Mouse (Mus musculus) liver, postnatal 0 days (tissue): ENCODE data around the gene Pfn1. TPM values are rescaled to one million over a fixed set of nuclear protein-coding genes. Genes with fewer than 3 reads are reported as not detected.

Experiments used
- ATAC-seq: fragments of 200-750 bp; cut with Nextera tagmentation; 2 replicates; pipeline ENCODE4 v1.8.0; 2017; ENCODE audit warnings: mild to moderate bottlenecking, moderate library complexity
- DNase-seq: peaks from one replicate; pipeline ENCODE4 v3.0.0-alpha.2; 2016
- H3K27ac ChIP-seq: fragments of 300-500 bp; sonication (generic); 2 replicates; pipeline ENCODE4 v1.5.1; 2014; ENCODE audit warnings: antibody characterized with exemption, moderate library complexity, mild to moderate bottlenecking, low read depth
- H3K27me3 ChIP-seq: fragments of 300-500 bp; sonication (generic); 2 replicates; pipeline ENCODE4 v1.6.1; 2014; ENCODE audit warnings: low read length, control low read depth, mixed read lengths; ENCODE audit not compliant: insufficient read depth
- H3K36me3 ChIP-seq: fragments of 300-500 bp; sonication (generic); replicated peaks from 2 replicates; pipeline ENCODE4 v1.6.1; 2014; ENCODE audit warnings: mild to moderate bottlenecking, control low read depth, low read length, moderate library complexity, mixed read lengths; ENCODE audit not compliant: insufficient read depth
- H3K4me1 ChIP-seq: fragments of 300-500 bp; sonication (generic); 2 replicates; pipeline ENCODE4 v1.6.1; 2014; ENCODE audit warnings: antibody characterized with exemption, mild to moderate bottlenecking, control low read depth; ENCODE audit not compliant: insufficient read depth
- H3K4me2 ChIP-seq: fragments of 300-500 bp; sonication (generic); 2 replicates; pipeline ENCODE4 v1.6.1; 2014; ENCODE audit warnings: low read depth, mild to moderate bottlenecking, low read length, moderate library complexity, mixed read lengths
- H3K4me3 ChIP-seq: fragments of 300-500 bp; sonication (generic); 2 replicates; pipeline ENCODE4 v1.5.1; 2014; ENCODE audit warnings: low read depth, low read length
- H3K9ac ChIP-seq: fragments of 300-500 bp; sonication (generic); replicated peaks from 2 replicates; pipeline ENCODE4 v1.6.1; 2014; ENCODE audit warnings: mild to moderate bottlenecking, moderate library complexity
- H3K9me3 ChIP-seq: fragments of 300-500 bp; sonication (generic); 2 replicates; pipeline ENCODE4 v1.6.1; 2016; ENCODE audit warnings: mild to moderate bottlenecking, control low read depth, low read length, mixed read lengths
- CTCF ChIP-seq: sonication (generic); IDR thresholded peaks from 2 replicates; pipeline ENCODE4 v1.5.1; 2016; ENCODE audit warnings: antibody characterized with exemption, low read depth
- EP300 ChIP-seq: IDR thresholded peaks from 2 replicates; pipeline ENCODE4 v1.6.1; 2016; ENCODE audit warnings: antibody characterized with exemption, low read depth, mild to moderate bottlenecking
- WGBS: fragments of 180-500 bp; shearing (Covaris S2); extraction: QIAGEN DNeasy Blood & Tissue Kit; methylation state at CpG from one replicate; pipeline ENCODE4 v1.1.7; 2014; ENCODE audit not compliant: insufficient replicate concordance; 5-methylcytosine and 5-hydroxymethylcytosine counted together
- polyA plus RNA-seq: library from polyadenylated mRNA; unstranded; fragments of >200 nt; fragmentation: Nextera tagmentation; extraction: Ambion mirVana; gene quantifications from 2 replicates; pipeline ENCODE4 v1.2.1, GENCODE M21; 2015

Gene Pfn1
- polyA plus RNA-seq, 1 experiment from 2014 or later: 918 TPM

GRCm38 (mm10) chr11:70625473-70625872, 29.0 kb downstream of the Pfn1 start:
- TF ChIP-seq CTCF (peak; percentile 77), EP300 (no peak)
- peak; percentile 80 for DNase-seq
- Histone ChIP-seq H3K27me3 (no peaks in the 10 kb centered on the region), H3K36me3 (no peaks in the 10 kb centered on the region), H3K4me1 (peaks cover 9% of the 10 kb centered on the region), H3K9me3 (no peaks in the 10 kb centered on the region), H3K4me2 (no peak overlapping the region), H3K9ac (no peak overlapping the region), H3K27ac (no peak overlapping the region), H3K4me3 (no peak overlapping the region)
- ATAC-seq: no peak
- 29% methylated on average over 4 of the region's 4 CpGs for WGBS

- Histone ChIP-seq H3K36me3 (no peaks in the 10 kb centered on the region), H3K27ac (no peak overlapping the region), H3K4me1 (peaks cover 4% of the 10 kb centered on the region; the same call in 1 of the 2 replicates), H3K4me2 (no peak overlapping the region), H3K4me3 (no peak overlapping the region), H3K27me3 (no peaks in the 10 kb centered on the region), H3K9me3 (no peaks in the 10 kb centered on the region), H3K9ac (no peak overlapping the region)
- TF ChIP-seq CTCF (peak; percentile 49), EP300 (no peak)
- 80% methylated on average over 10 of the region's 10 CpGs for WGBS
- DNase-seq (no peak), ATAC-seq (no peak)
Measured at GRCm38 (mm10) chr11:70623053-70623742, 31.2 kb downstream of the Pfn1 start.

GRCm38 (mm10) chr11:70621972-70622814, 32.3 kb downstream of the Pfn1 start:
- WGBS: 62% methylated on average over 7 of the region's 7 CpGs
- Histone ChIP-seq H3K27me3 (no peaks in the 10 kb centered on the region), H3K4me3 (no peak overlapping the region), H3K4me2 (no peak overlapping the region), H3K4me1 (peaks cover 4% of the 10 kb centered on the region; the same call in 1 of the 2 replicates), H3K9ac (no peak overlapping the region), H3K27ac (no peak overlapping the region), H3K36me3 (no peaks in the 10 kb centered on the region), H3K9me3 (no peaks in the 10 kb centered on the region)
- TF ChIP-seq CTCF (no peak), EP300 (no peak)
- peak; percentile 59 for ATAC-seq
- no peak for DNase-seq

GRCm38 (mm10) chr11:70619101-70619500, 35.3 kb downstream of the Pfn1 start, which contains the start of gene Chrne:
Gene Chrne (minus strand): TSS chr11:70619216.
- Histone ChIP-seq H3K4me3 (no peak within 1 kb of the TSS), H3K9ac (no peak within 1 kb of the TSS), H3K36me3 (no peaks in the 10 kb centered on the region), H3K4me1 (peaks cover 14% of the 10 kb centered on the region), H3K27me3 (no peaks in the 10 kb centered on the region), H3K9me3 (no peaks in the 10 kb centered on the region), H3K4me2 (no peak within 1 kb of the TSS), H3K27ac (no peak within 1 kb of the TSS)
- no peak for TF ChIP-seq CTCF
- no peak for TF ChIP-seq EP300
- WGBS: 65% methylated on average over 1 of the region's 1 CpGs
- ATAC-seq (no peak), DNase-seq (no peak)

- TF ChIP-seq EP300 (no peak), CTCF (no peak)
- peak within 1 kb of the TSS; percentile 93 for H3K4me2 ChIP-seq
- H3K4me1 ChIP-seq: peaks cover 14% of the 10 kb centered on the region
- peaks cover 11% of the 10 kb centered on the region for H3K36me3 ChIP-seq
- DNase-seq (no peak), ATAC-seq (no peak; the same call in 1 of the 2 replicates)
- no peaks in the 10 kb centered on the region for H3K27me3 ChIP-seq
- 18% methylated on average over 21 of the region's 21 CpGs for WGBS
- H3K9me3 ChIP-seq: no peaks in the 10 kb centered on the region
- H3K9ac ChIP-seq: peak within 1 kb of the TSS; percentile 59
- peak within 1 kb of the TSS; percentile 49 for H3K4me3 ChIP-seq
- no peak within 1 kb of the TSS for H3K27ac ChIP-seq
Measured at GRCm38 (mm10) chr11:70615516-70616093, 38.8 kb downstream of the Pfn1 start, which contains the start of gene 4930544D05Rik. Gene 4930544D05Rik (plus strand): TSS chr11:70615848.

GRCm38 (mm10) chr11:70615074-70615473, 39.4 kb downstream of the Pfn1 start:
- DNase-seq: peak; percentile 74
- under 1% methylated on average over 17 of the region's 17 CpGs for WGBS
- H3K4me3 ChIP-seq: peak overlapping the region; percentile 49
- H3K4me2 ChIP-seq: peak overlapping the region; percentile 93
- no peaks in the 10 kb centered on the region for H3K27me3 ChIP-seq
- H3K9me3 ChIP-seq: no peaks in the 10 kb centered on the region
- H3K4me1 ChIP-seq: peaks cover 14% of the 10 kb centered on the region
- TF ChIP-seq EP300 (no peak), CTCF (0 out of 2 replicates have a peak, but pooled peaks have one; percentile 17)
- no peak overlapping the region for H3K27ac ChIP-seq
- peak; percentile 82 for ATAC-seq
- H3K9ac ChIP-seq: peak overlapping the region; percentile 59
- peaks cover 15% of the 10 kb centered on the region for H3K36me3 ChIP-seq
